Mouse (Mus musculus): ENCODE measurements at regions not wholly inside any gene's neighbourhood (a gene's known extent, or its start where the extent isn't known, plus 50 kb on each side); places are given as distances from the start of the nearest gene placed in this dataset.

DNA sequence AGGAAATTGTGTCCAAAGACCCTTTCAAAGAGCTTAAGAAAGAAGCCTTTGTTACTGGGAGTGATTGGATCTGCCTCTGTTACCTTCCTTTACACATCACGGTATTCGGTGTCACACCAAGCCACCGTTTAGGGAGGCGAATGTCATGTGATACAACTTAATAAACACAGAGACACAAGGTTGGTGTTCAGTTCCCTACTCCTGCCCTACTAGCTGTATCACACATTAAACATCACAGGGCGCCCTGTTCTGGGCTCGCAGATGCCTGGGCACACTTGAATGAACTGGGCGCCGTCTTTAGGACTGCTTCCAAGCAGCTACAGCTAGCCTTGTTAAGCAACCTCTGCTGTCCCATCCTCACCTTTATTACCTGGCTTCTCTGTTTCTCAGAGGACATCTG is 55.0 kb upstream of the Gm10295 start:
- TF ChIP-seq POLR2A (IDR thresholded peaks at IDR 0.05; ENCODE audit: insufficient read length, low read depth) = no peak
- TF ChIP-seq TCF12 (IDR thresholded peaks at IDR 0.05; ENCODE audit: insufficient read depth, poor library complexity, severe bottlenecking) = no peak
- no peak for TF ChIP-seq MAX (IDR thresholded peaks at IDR 0.05; ENCODE audit: low read depth)

All from myocyte (in vitro differentiated cells).